Mouse (Mus musculus): Measurements from ENCODE around the gene Polr2l. TPM values are rescaled to one million over a fixed set of nuclear protein-coding genes. Genes with fewer than 3 reads are reported as not detected.

Polr2l gene
- polyA plus RNA-seq, 1 experiment from 2014 or later, result 36.4 TPM

GRCm38 (mm10) chr7:141467230-141468030 lies 7.5 kb downstream of the Polr2l start, which contains the start of gene Cd151:
Cd151 (plus strand) TSS chr7:141467392.
- H3K27me3 ChIP-seq (ENCODE audit: control insufficient read depth, insufficient read depth, low read depth, low read length), result peaks cover 43% of the 10 kb centered on the region
- H3K4me3 ChIP-seq (ENCODE audit: low read depth, low read length), result peak within 1 kb of the TSS; percentile 75
- H3K36me3 ChIP-seq (ENCODE audit: control insufficient read depth, insufficient read depth), result peaks cover 9% of the 10 kb centered on the region
- peak within 1 kb of the TSS; percentile 97 for H3K4me2 ChIP-seq (ENCODE audit: low read depth, low read length)
- H3K9me3 ChIP-seq (replicated peaks; ENCODE audit: control insufficient read depth, low read length), result no peaks in the 10 kb centered on the region
- under 1% methylated on average over 52 of the region's 52 CpGs for WGBS (ENCODE audit: insufficient replicate concordance)
- peak within 1 kb of the TSS; percentile 75 for H3K27ac ChIP-seq (ENCODE audit: low read length)
- H3K9ac ChIP-seq (ENCODE audit: low read depth, low read length), result peak within 1 kb of the TSS; percentile 85
- peaks cover 37% of the 10 kb centered on the region for H3K4me1 ChIP-seq (ENCODE audit: control insufficient read depth, low read depth, low read length)
- ATAC-seq (ENCODE audit: low read depth), result peak; percentile 89

DNA sequence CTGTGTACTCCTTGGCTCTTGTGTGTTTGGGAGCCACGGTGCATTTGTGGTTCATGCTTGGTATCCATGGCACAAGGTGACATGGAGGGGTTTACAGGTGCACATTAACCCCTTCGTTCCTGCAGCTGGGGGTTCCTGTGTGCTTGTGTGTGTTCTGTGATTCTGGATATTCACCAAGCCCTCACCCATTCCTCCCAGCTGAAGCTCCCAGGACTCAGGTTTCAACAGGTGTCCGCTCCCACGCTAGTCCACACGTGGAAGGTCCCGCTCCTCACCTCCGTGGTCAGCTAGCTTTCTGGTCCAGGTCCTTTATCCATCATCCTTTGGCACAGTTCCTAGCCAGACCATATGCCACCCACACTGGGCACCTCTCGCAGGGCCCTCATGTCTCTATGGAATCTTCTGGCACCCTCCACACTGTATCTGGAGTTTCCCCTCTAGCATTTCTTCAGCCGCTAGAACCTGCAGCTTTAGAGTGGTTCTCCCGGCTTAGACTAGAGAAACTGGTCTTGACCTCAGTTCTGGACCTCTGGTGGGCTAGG lies 8.3 kb downstream of the Polr2l start:
- ATAC-seq (ENCODE audit: low read depth), result no peak
- Histone ChIP-seq H3K4me1 (ENCODE audit: control insufficient read depth, low read depth, low read length) (peaks cover 37% of the 10 kb centered on the region), H3K4me2 (ENCODE audit: low read depth, low read length) (peak overlapping the region; percentile 97), H3K9ac (ENCODE audit: low read depth, low read length) (peak overlapping the region; percentile 85), H3K27ac (ENCODE audit: low read length) (0 out of 2 replicates have a peak overlapping the region, but pooled peaks have one; percentile 45), H3K36me3 (ENCODE audit: control insufficient read depth, insufficient read depth) (peaks cover 9% of the 10 kb centered on the region), H3K9me3 (replicated peaks; ENCODE audit: control insufficient read depth, low read length) (no peaks in the 10 kb centered on the region), H3K4me3 (ENCODE audit: low read depth, low read length) (peak overlapping the region; percentile 75), H3K27me3 (ENCODE audit: control insufficient read depth, insufficient read depth, low read depth, low read length) (peaks cover 51% of the 10 kb centered on the region)
- WGBS (ENCODE audit: insufficient replicate concordance), result 57% methylated on average over 10 of the region's 10 CpGs

DNA sequence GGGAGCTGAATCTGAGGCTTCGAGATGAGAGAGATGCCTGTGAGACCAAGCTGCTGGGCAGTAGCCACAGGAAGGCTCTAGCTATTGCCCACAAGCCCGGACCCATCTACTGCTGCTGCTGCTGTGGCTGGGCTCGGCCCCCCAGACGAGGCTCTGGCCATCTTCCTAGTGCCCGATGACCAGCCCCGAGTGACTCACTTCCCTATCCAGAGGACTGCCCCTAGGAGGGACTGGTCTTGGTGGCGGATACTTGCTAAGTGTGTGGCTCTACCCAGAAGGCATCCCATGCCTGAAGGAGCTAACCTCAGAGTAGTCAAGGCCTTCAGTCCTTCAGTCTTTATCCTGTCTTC lies 8.9 kb downstream of the Polr2l start:
- ATAC-seq (ENCODE audit: low read depth), result no peak
- WGBS (ENCODE audit: insufficient replicate concordance), result 57% methylated on average over 7 of the region's 7 CpGs
- peaks cover 7% of the 10 kb centered on the region for H3K36me3 ChIP-seq (ENCODE audit: control insufficient read depth, insufficient read depth)
- no peak overlapping the region for H3K9ac ChIP-seq (ENCODE audit: low read depth, low read length)
- H3K4me2 ChIP-seq (ENCODE audit: low read depth, low read length), result no peak overlapping the region
- H3K27me3 ChIP-seq (ENCODE audit: control insufficient read depth, insufficient read depth, low read depth, low read length), result peaks cover 57% of the 10 kb centered on the region
- H3K4me3 ChIP-seq (ENCODE audit: low read depth, low read length), result no peak overlapping the region
- H3K9me3 ChIP-seq (replicated peaks; ENCODE audit: control insufficient read depth, low read length), result no peaks in the 10 kb centered on the region
- no peak overlapping the region for H3K27ac ChIP-seq (ENCODE audit: low read length)
- peaks cover 37% of the 10 kb centered on the region for H3K4me1 ChIP-seq (ENCODE audit: control insufficient read depth, low read depth, low read length)

DNA sequence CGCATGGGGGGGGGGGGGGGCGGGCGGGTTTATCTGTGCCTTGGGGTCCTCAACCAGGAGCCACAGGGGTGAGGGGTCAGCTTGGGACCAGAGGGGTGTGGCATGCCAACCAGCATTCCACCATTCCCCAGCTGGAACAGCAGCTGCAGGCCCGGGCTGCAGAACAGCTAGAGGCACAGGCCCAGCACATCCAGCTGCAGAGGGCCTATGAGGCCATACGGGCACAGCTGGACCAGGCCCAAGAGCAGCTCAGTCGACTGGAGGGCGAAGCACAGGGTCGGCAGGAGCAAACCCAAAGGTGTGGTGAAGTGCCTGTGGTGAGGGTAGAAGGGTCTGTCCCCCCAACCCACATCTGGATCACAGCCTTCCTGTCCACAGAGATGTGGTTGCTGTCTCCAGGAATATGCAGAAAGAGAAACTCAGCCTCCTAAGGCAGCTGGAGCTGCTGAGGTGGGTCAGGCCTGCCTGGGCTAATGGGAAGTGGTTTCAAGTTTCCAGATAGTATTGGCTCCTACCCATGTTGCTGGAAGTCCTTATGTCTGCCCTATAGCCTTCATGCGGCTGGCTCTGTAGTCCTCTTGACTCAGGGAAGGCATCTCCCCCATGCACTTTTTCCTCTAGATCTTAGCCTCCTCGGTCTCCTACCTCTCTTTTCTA lies 9.4 kb downstream of the Polr2l start:
- 50% methylated on average over 10 of the region's 10 CpGs for WGBS (ENCODE audit: insufficient replicate concordance)
- no peak for ATAC-seq (ENCODE audit: low read depth)
- H3K9ac ChIP-seq (ENCODE audit: low read depth, low read length), result no peak overlapping the region
- H3K27ac ChIP-seq (ENCODE audit: low read length), result no peak overlapping the region
- H3K4me1 ChIP-seq (ENCODE audit: control insufficient read depth, low read depth, low read length), result peaks cover 37% of the 10 kb centered on the region
- H3K9me3 ChIP-seq (replicated peaks; ENCODE audit: control insufficient read depth, low read length), result no peaks in the 10 kb centered on the region
- H3K4me2 ChIP-seq (ENCODE audit: low read depth, low read length), result no peak overlapping the region
- H3K4me3 ChIP-seq (ENCODE audit: low read depth, low read length), result no peak overlapping the region
- peaks cover 5% of the 10 kb centered on the region for H3K36me3 ChIP-seq (ENCODE audit: control insufficient read depth, insufficient read depth)
- peaks cover 62% of the 10 kb centered on the region for H3K27me3 ChIP-seq (ENCODE audit: control insufficient read depth, insufficient read depth, low read depth, low read length)

GRCm38 (mm10) chr7:141464603-141465201 lies 10.2 kb downstream of the Polr2l start:
- Histone ChIP-seq H3K4me1 (ENCODE audit: control insufficient read depth, low read depth, low read length) (peaks cover 37% of the 10 kb centered on the region), H3K27ac (ENCODE audit: low read length) (no peak overlapping the region), H3K36me3 (ENCODE audit: control insufficient read depth, insufficient read depth) (no peaks in the 10 kb centered on the region), H3K27me3 (ENCODE audit: control insufficient read depth, insufficient read depth, low read depth, low read length) (peaks cover 66% of the 10 kb centered on the region), H3K9me3 (replicated peaks; ENCODE audit: control insufficient read depth, low read length) (no peaks in the 10 kb centered on the region), H3K4me2 (ENCODE audit: low read depth, low read length) (peak overlapping the region; percentile 4; the same call in 1 of the 2 replicates), H3K4me3 (ENCODE audit: low read depth, low read length) (peak overlapping the region; percentile 19; the same call in 1 of the 2 replicates), H3K9ac (ENCODE audit: low read depth, low read length) (peak overlapping the region; percentile 11; the same call in 1 of the 2 replicates)
- no peak for ATAC-seq (ENCODE audit: low read depth)
- WGBS (ENCODE audit: insufficient replicate concordance), result 10% methylated on average over 38 of the region's 38 CpGs

DNA sequence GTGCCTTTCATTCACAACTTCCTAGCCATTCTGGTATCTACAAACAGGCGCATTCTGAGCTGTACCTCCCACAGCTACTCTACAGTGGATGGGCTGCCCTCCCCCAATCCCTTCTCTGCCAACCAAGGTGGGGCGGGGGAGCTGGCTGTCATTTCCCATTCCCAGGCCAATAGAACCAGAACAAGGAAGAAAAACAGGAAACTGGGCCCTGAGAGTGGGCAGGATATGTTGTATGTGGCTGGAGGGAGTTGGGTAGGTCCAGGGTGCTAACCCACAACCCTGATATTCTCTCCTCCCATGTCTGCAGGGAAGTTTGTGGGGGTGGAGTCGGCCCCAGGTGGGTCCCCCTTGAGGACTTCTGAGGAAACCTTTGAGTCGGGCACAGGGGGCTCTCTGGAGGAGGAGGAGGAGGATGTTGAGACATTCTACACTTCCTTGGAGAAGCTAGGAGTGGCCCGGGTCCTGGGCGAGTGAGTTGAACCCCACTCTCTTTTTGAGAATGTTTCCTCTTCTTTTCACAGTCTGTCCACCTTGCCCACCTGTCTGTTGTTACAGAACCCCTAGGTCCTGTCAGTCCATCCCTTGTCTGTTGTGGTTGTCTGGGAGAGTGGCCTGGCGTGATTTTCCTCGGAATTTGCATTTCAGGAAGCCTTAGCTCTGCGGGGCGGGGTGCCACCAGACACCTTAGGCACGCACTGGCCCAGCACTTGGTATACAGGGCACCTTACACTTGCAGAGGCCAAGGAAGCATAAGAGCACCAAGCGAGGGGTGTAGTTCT lies 10.9 kb downstream of the Polr2l start:
- peaks cover 32% of the 10 kb centered on the region for H3K4me1 ChIP-seq (ENCODE audit: control insufficient read depth, low read depth, low read length)
- H3K4me3 ChIP-seq (ENCODE audit: low read depth, low read length), result peak overlapping the region; percentile 19; the same call in 1 of the 2 replicates
- H3K27ac ChIP-seq (ENCODE audit: low read length), result no peak overlapping the region
- H3K4me2 ChIP-seq (ENCODE audit: low read depth, low read length), result peak overlapping the region; percentile 4; the same call in 1 of the 2 replicates
- peaks cover 71% of the 10 kb centered on the region for H3K27me3 ChIP-seq (ENCODE audit: control insufficient read depth, insufficient read depth, low read depth, low read length)
- no peak for ATAC-seq (ENCODE audit: low read depth)
- H3K9me3 ChIP-seq (replicated peaks; ENCODE audit: control insufficient read depth, low read length), result no peaks in the 10 kb centered on the region
- H3K36me3 ChIP-seq (ENCODE audit: control insufficient read depth, insufficient read depth), result no peaks in the 10 kb centered on the region
- H3K9ac ChIP-seq (ENCODE audit: low read depth, low read length), result no peak overlapping the region
- WGBS (ENCODE audit: insufficient replicate concordance), result 23% methylated on average over 12 of the region's 12 CpGs

- Histone ChIP-seq H3K4me3 (ENCODE audit: low read depth, low read length) (peak overlapping the region; percentile 57), H3K9me3 (replicated peaks; ENCODE audit: control insufficient read depth, low read length) (no peaks in the 10 kb centered on the region), H3K9ac (ENCODE audit: low read depth, low read length) (no peak overlapping the region), H3K27me3 (ENCODE audit: control insufficient read depth, insufficient read depth, low read depth, low read length) (peaks cover 71% of the 10 kb centered on the region), H3K4me1 (ENCODE audit: control insufficient read depth, low read depth, low read length) (peaks cover 24% of the 10 kb centered on the region), H3K36me3 (ENCODE audit: control insufficient read depth, insufficient read depth) (no peaks in the 10 kb centered on the region), H3K27ac (ENCODE audit: low read length) (no peak overlapping the region; the same call in 1 of the 2 replicates), H3K4me2 (ENCODE audit: low read depth, low read length) (peak overlapping the region; percentile 68; the same call in 1 of the 2 replicates)
- no peak for ATAC-seq (ENCODE audit: low read depth)
- WGBS (ENCODE audit: insufficient replicate concordance), result 21% methylated on average over 5 of the region's 5 CpGs
These were observed 12.6 kb downstream of the Polr2l start for GRCm38 (mm10) chr7:141462333-141462821.

Data from liver, embryonic 16.5 days (tissue).